Mouse (Mus musculus) ES-CJ7 (cell line): ENCODE measurements around the gene Mfsd10.
A peak's percentile ranks its signal among the peaks of the same experiment; 100 is the strongest.

Experiments
- DNase-seq: peaks from one replicate; pipeline ENCODE4 v3.0.0; 2011; ENCODE audit warnings: low read depth, low spot score

The Mfsd10 gene

GRCm38 (mm10) chr5:34636481-34637287 lies at the start of gene Mfsd10:
TSS of gene Mfsd10 (minus strand) at chr5:34637212.
- peak; percentile 92 for DNase-seq

- DNase-seq = peak; percentile 57
Observed at GRCm38 (mm10) chr5:34670280-34670679, 33.3 kb upstream of the Mfsd10 start.

- peak; percentile 63 for DNase-seq
Observed at GRCm38 (mm10) chr5:34669493-34669892, 32.5 kb upstream of the Mfsd10 start.

DNA sequence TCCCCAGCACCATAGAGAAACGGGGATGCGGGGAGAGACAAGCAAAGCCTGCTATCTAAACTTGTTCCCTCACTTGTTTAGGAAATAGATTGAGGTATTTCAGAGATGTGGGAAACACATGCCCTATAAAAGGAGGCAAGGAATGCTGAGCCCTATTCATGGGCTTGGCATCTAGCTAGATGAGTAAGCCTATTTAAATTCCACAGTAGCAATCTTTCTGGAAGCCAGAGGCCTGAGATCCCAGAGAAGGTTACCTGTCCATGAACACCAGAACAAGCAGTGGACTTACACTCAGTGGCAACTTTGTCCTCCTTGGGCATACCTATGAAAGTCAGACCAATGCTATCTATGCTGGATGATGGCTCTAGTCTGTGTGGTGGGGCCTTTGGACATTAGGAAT lies 26.2 kb upstream of the Mfsd10 start:
- DNase-seq = no peak

GRCm38 (mm10) chr5:34661909-34662308 lies 24.9 kb upstream of the Mfsd10 start:
- DNase-seq = no peak

DNA sequence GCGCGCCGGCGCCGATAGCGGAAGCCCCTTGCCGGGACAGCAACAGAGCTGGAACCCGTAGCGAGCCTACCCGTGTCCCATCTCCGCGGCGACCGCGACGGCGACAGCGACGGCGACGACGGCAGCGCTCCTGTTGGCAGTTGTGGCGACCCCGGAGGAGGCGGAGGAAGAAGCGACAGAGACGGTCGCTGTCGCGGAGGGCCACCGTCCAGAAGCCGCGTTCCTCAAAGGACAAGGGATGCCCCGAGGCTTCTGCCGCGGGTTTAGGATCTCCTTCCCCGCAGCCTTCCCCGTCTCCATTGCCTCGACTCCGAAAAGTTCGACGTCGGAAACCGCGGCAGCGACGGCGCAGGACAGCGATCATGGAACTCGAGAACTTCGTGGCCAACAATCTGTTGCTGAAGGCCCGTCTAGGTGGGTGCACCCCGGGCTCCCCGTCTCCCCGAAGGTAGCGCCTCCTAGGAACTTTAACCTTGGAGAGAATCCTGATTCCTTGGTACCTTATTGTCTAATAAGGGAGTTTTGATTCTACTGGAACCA lies 23.6 kb upstream of the Mfsd10 start:
- peak; percentile 34 for DNase-seq

DNA sequence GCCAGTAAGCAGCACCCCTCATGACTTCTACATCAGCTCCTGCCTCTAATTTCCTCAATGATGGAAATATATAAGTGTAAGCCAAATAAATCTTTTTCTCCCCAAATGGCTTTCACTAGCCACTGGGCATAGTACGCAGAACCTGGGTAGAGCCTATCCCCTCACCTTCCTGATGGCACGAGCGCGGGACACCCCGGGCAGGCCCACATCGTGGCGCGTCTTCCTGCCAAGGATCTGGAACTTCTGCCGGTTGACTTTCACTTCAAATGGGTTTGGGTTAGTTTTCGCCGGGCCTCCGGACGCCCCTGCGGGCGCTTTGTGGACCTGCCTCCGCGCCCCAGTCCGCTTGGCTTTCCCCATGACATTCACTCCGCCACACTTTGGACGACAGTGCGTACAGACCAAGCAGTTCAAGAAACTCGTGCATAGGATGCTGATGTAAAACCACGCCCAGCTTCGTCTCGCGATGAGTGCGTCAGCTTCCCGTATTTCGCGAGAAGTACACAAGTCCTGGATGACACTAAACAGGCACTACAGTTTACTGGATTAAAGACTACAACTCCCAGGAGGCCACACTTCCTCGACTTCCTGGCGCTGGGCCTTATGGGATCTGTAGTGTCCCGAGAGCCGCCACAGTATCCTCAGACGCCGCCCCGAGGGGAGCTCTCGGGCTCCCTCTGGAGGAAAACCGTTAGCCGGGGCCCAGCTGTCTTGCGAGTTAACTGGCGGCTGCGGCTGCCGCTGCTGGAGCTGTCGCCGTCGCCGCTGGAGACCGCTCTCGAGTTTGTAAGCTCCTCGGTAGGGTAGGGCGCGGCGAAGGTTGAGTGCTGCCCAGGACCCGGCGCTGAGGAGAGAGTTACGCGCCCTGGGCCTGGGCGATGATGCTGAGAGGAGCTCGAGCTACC lies 22.9 kb upstream of the Mfsd10 start, which contains the start of the genes Nop14 and Grk4:
Gene Nop14, minus strand, starts transcription at position 463 of the 905 bp plus-strand sequence.
Gene Grk4, plus strand, starts transcription at position 694 of the 905 bp plus-strand sequence.
- DNase-seq = peak; percentile 100

DNA sequence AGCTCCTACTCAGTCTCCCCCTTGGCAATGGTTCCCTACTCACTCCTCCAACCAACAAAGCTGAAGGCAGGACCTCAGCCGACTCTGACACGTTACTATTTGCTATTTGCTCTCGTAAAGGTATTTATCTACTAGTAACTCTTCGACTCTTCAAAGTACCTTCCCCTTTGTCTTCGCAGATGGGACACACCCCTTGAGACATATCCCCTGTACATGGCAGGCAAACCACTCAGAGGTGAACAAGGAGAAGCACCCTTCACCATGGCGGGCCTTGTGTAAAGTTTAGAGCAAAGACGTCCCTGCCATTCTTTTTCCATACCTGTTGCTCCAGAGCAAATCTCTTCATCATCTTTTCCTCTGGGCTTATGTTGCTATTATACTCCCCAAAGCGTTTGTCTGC lies 20.5 kb upstream of the Mfsd10 start:
- no peak for DNase-seq

GRCm38 (mm10) chr5:34654881-34655280 lies 17.9 kb upstream of the Mfsd10 start:
- no peak for DNase-seq

DNA sequence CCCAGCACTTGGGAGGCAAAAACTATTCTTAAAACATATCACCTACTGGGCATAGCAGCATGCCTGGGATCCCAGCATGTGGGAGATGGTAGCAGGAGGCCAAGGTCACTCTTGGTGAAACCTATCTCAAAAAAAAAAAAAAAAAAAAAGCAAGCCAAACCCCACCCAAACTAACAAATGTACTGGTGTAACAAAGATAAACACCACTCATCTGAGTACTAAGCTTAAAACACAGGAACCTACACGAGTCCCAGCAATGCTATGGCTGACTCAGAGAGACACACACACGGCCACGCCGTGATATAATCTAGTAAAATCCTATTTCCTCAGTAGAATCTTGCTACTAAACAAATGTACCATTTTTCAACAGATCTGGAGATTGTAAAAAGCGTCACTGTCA lies 15.9 kb upstream of the Mfsd10 start:
- DNase-seq = no peak

DNA sequence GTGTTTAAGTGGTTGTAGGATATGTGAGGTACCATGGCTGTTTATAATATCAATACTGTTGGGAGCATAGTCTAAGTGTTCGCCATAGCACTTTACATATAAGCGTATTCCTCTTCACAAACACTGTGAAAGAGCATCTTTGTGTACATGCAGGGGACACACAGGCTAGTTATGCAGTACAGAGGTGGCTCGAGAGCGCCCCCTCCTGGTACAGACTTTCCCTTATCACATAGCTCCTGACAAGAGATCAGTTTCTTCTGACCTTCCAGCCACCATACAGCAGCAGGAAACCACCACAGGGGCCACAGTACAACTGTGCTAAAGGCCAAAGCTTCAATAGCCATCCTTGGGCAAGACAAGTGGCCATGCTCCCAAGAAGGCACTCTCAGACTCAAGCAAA lies 10.6 kb upstream of the Mfsd10 start:
- DNase-seq = peak; percentile 84

DNA sequence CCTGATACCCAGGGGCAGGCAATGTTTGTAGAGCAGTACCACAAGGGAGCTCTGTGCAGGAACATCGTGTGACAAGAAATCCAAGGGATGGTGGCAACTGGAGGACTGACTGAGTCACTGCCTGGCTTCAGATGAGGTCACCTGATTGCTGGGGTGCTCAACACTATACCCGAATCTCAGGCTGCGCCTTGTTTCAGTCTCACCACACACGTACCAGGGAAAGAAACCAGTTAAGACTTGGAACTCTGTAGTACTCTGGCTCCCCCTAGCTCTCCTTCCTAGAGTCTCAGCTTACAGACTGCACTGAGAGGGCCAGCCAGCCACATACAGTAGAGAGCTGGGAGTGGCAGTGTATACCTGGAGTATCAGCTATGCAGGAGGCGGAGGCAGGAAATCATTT lies 5.9 kb upstream of the Mfsd10 start:
- peak; percentile 81 for DNase-seq

GRCm38 (mm10) chr5:34641991-34642390 lies 5.0 kb upstream of the Mfsd10 start:
- no peak for DNase-seq

GRCm38 (mm10) chr5:34637591-34638156 lies 662 bp upstream of the Mfsd10 start:
- DNase-seq = no peak

DNA sequence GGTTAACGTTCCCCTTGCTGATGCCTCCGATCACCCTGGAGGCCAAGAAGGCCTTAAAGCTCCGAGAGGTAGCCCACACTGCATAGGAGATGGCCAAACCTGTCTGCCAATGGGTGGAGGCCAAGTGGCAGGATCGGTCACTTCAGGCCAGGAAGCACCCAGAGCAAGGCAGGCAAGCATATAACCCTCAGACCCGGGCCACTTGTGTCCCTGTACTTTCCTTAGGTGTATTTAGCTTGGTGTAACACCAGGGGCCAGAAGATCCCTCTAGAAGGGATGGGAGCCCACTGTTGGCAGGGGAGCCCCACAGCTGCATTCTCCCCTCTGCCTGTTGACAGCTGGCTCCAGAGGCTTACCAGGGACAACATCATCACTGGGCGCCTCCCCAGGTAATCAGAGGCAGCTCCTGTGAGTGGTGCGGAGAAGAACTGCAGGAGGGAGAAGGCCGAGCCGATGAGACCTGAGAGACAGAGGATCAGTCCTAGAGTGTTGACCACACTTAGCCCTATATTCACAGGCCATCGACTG lies 1.3 kb downstream of the Mfsd10 start:
- DNase-seq = no peak

GRCm38 (mm10) chr5:34634746-34635400 lies 2.1 kb downstream of the Mfsd10 start:
- no peak for DNase-seq

- DNase-seq = peak; percentile 91
Observed at GRCm38 (mm10) chr5:34633641-34634040, 3.4 kb downstream of the Mfsd10 start.

GRCm38 (mm10) chr5:34632996-34633395 lies 4.0 kb downstream of the Mfsd10 start:
- DNase-seq = no peak

- DNase-seq = no peak
Observed at GRCm38 (mm10) chr5:34609966-34610365, 27.0 kb downstream of the Mfsd10 start.

GRCm38 (mm10) chr5:34608226-34608625 lies 28.8 kb downstream of the Mfsd10 start:
- no peak for DNase-seq
